Mouse (Mus musculus): Measurements from ENCODE around the gene Ly86. TPM values are rescaled to one million over a fixed set of nuclear protein-coding genes. Genes with fewer than 3 reads are reported as not detected.

Gene Ly86
- total and polyA plus RNA-seq, 3 experiments: 172 to 427 (median 290) TPM

- peaks cover 21% of the 10 kb centered on the region; the same call in 1 of the 2 replicates for H3K79me2 ChIP-seq (replicated peaks; ENCODE audit: control insufficient read depth, extremely low read depth, insufficient read depth, poor library complexity, severe bottlenecking)
- no peak overlapping the region for H3K9ac ChIP-seq (ENCODE audit: insufficient read depth, low read depth)
- H3K36me3 ChIP-seq (replicated peaks in 1 of 2; ENCODE audit: control insufficient read depth in 1 of 2, insufficient read depth in 1 of 2, low read length in 1 of 2): peaks cover 11 to 62% of the 10 kb centered on the region in 2 experiments
- H3K4me2 ChIP-seq (ENCODE audit: insufficient read depth, low read depth, poor library complexity, severe bottlenecking): no peak overlapping the region
- H3K27me3 ChIP-seq (replicated peaks): no peaks in the 10 kb centered on the region
- no peak for DNase-seq (ENCODE audit: extremely low read depth)
- H3K9me3 ChIP-seq (replicated peaks; ENCODE audit: low read length): no peaks in the 10 kb centered on the region
- TF ChIP-seq ELF1 (IDR thresholded peaks at IDR 0.05; ENCODE audit: low read depth, low read length): no peak
- TF ChIP-seq ETS1 (conservative IDR thresholded peaks at IDR 0.05; ENCODE audit: low read depth, low read length): no peak
- no peak for TF ChIP-seq ZNF384 (IDR thresholded peaks at IDR 0.05; ENCODE audit: low read depth, low read length)
- TF ChIP-seq CHD2 (IDR thresholded peaks at IDR 0.05; ENCODE audit: low read length): no peak
- TF ChIP-seq MYC (IDR thresholded peaks at IDR 0.05; ENCODE audit: low read depth, low read length): no peak
- TF ChIP-seq USF2 (conservative IDR thresholded peaks at IDR 0.05; ENCODE audit: low read depth, low read length): no peak
- TF ChIP-seq MEF2A (IDR thresholded peaks at IDR 0.05; ENCODE audit: borderline replicate concordance, low read depth, low read length): no peak
- TF ChIP-seq POLR2A (IDR thresholded peaks at IDR 0.05; ENCODE audit: low read depth, low read length): no peak
- TF ChIP-seq KAT2A (IDR thresholded peaks at IDR 0.05; ENCODE audit: insufficient replicate concordance, low read length): no peak
- no peak for TF ChIP-seq POLR2AphosphoS2 (IDR thresholded peaks at IDR 0.05; ENCODE audit: low read depth, low read length)
- no peak for TF ChIP-seq SIN3A (IDR thresholded peaks at IDR 0.05; ENCODE audit: low read length)
- TF ChIP-seq SMC3 (IDR thresholded peaks at IDR 0.05; ENCODE audit: low read depth, low read length): no peak
- no peak for TF ChIP-seq CHD1 (IDR thresholded peaks at IDR 0.05; ENCODE audit: low read depth, low read length)
- TF ChIP-seq MAFK (IDR thresholded peaks at IDR 0.05; ENCODE audit: insufficient replicate concordance, low read length): no peak
- TF ChIP-seq ZC3H11A (IDR thresholded peaks at IDR 0.05; ENCODE audit: low read depth, low read length): no peak
- no peak for TF ChIP-seq ZKSCAN1 (IDR thresholded peaks at IDR 0.05; ENCODE audit: borderline replicate concordance, low read depth, low read length)
- no peak for TF ChIP-seq RCOR1 (conservative IDR thresholded peaks at IDR 0.05; ENCODE audit: low read depth, low read length)
- TF ChIP-seq JUN (IDR thresholded peaks at IDR 0.05; ENCODE audit: insufficient read depth, low read depth, low read length): no peak
- TF ChIP-seq PAX5 (IDR thresholded peaks at IDR 0.05; ENCODE audit: low read length): no peak
- dilution Hi-C loops (cut with MboI; ENCODE audit: extremely low pct_ligation_motif_present, extremely low pct_unique_long_range_greater_than_20kb, low sequenced_read_pairs): no loop called here
- in situ Hi-C loops (cut with MboI; ENCODE audit: low pct_ligation_motif_present, low pct_unique_long_range_greater_than_20kb, low sequenced_read_pairs): no loop called here
- no peak overlapping the region for H3K27ac ChIP-seq (ENCODE audit: insufficient read depth, low read depth)
- H3K4me1 ChIP-seq (ENCODE audit: control insufficient read depth in 1 of 2, insufficient read depth in 2 of 2): peaks cover 1 to 57% of the 10 kb centered on the region in 2 experiments
- H3K4me3 ChIP-seq (replicated peaks in 1 of 3; ENCODE audit: low read depth in 2 of 3, low read length in 2 of 3, poor library complexity in 1 of 3): no peak overlapping the region
Measured at GRCm38 (mm10) chr13:37361249-37361648, 16.2 kb downstream of the Ly86 start.

GRCm38 (mm10) chr13:37364351-37364750 is 19.3 kb downstream of the Ly86 start:
- no peaks in the 10 kb centered on the region for H3K27me3 ChIP-seq (replicated peaks)
- dilution Hi-C loops (cut with MboI; ENCODE audit: extremely low pct_ligation_motif_present, extremely low pct_unique_long_range_greater_than_20kb, low sequenced_read_pairs): no loop called here
- in situ Hi-C loops (cut with MboI; ENCODE audit: low pct_ligation_motif_present, low pct_unique_long_range_greater_than_20kb, low sequenced_read_pairs): no loop called here
- H3K4me2 ChIP-seq (ENCODE audit: insufficient read depth, low read depth, poor library complexity, severe bottlenecking): no peak overlapping the region
- no peak overlapping the region for H3K27ac ChIP-seq (ENCODE audit: insufficient read depth, low read depth)
- no peak overlapping the region for H3K4me3 ChIP-seq (replicated peaks in 1 of 3; ENCODE audit: low read depth in 2 of 3, low read length in 2 of 3, poor library complexity in 1 of 3)
- H3K9me3 ChIP-seq (replicated peaks; ENCODE audit: low read length): no peaks in the 10 kb centered on the region
- peaks cover 0 to 29% of the 10 kb centered on the region in 2 experiments; a peak in 1 of 4 replicates for H3K4me1 ChIP-seq (ENCODE audit: control insufficient read depth in 1 of 2, insufficient read depth in 2 of 2)
- TF ChIP-seq CTCF (conservative IDR thresholded peaks at IDR 0.05 in 1 of 2, IDR thresholded peaks at IDR 0.05 in 1 of 2; ENCODE audit: low read depth in 2 of 2, low read length in 2 of 2) (no peak), E2F4 (IDR thresholded peaks at IDR 0.05; ENCODE audit: insufficient replicate concordance, low read depth, low read length) (no peak), NELFE (IDR thresholded peaks at IDR 0.05; ENCODE audit: low read depth, low read length) (no peak), PAX5 (IDR thresholded peaks at IDR 0.05; ENCODE audit: low read length) (no peak), SIN3A (IDR thresholded peaks at IDR 0.05; ENCODE audit: low read length) (no peak), JUN (IDR thresholded peaks at IDR 0.05; ENCODE audit: insufficient read depth, low read depth, low read length) (no peak), ZMIZ1 (IDR thresholded peaks at IDR 0.05; ENCODE audit: low read depth, low read length) (no peak), EP300 (IDR thresholded peaks at IDR 0.05; ENCODE audit: low read length) (no peak), HCFC1 (IDR thresholded peaks at IDR 0.05; ENCODE audit: low read depth, low read length) (no peak)
- H3K9ac ChIP-seq (ENCODE audit: insufficient read depth, low read depth): no peak overlapping the region
- no peak for DNase-seq (ENCODE audit: extremely low read depth)
- peaks cover 19% of the 10 kb centered on the region; the same call in 1 of the 2 replicates for H3K79me2 ChIP-seq (replicated peaks; ENCODE audit: control insufficient read depth, extremely low read depth, insufficient read depth, poor library complexity, severe bottlenecking)
- peaks cover 12 to 74% of the 10 kb centered on the region in 2 experiments for H3K36me3 ChIP-seq (replicated peaks in 1 of 2; ENCODE audit: control insufficient read depth in 1 of 2, insufficient read depth in 1 of 2, low read length in 1 of 2)
